Mouse (Mus musculus) cerebellum, adult 8-10 months (tissue): ENCODE results near the gene Tmem200b.

Experiments used
- DNase-seq: peaks from one replicate; pipeline ENCODE4 v3.0.0; 2022

Gene Tmem200b

GRCm38 (mm10) chr4:131968873-131969272 lies 47.3 kb downstream of the Tmem200b start:
- no peak for DNase-seq

GRCm38 (mm10) chr4:131970244-131970853 lies 48.8 kb downstream of the Tmem200b start:
- DNase-seq, result no peak
